Mouse (Mus musculus): ENCODE results near the gene Phxr2.

DNA sequence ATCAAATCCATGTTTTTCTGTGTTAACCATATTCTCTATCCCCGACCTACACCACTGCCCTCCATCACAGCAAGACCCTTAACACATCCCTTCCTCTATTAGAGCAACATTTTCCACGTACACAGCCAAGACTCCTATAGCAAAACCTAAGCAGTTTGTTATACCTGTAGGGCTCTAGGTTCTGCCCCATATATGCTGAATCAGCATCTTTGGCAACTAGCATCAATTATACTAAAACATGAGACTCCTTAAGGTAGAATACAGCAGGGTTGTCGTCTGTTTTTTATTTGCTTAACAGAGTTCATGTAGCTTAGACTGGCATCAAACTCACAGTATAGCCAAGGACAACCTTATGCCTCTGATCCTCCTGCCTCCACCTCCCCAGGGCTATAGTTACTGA lies 20.6 kb downstream of the Phxr2 start:
- no peak for TF ChIP-seq CTCF (conservative IDR thresholded peaks at IDR 0.05; ENCODE audit: insufficient read depth, insufficient read length, low read depth, low read length)
- no peak for TF ChIP-seq POLR2A (IDR thresholded peaks at IDR 0.05; ENCODE audit: low read depth, low read length)

Data from kidney, adult 2 months (tissue).